Mouse (Mus musculus) urinary bladder, postnatal 36 days (tissue): ENCODE data around the gene Chadl.
A peak's percentile ranks its signal among the peaks of the same experiment; 100 is the strongest.

Experiments
- DNase-seq, 2 experiments: peaks; one replicate each; pipeline ENCODE4 v3.0.0; 2022; ENCODE audit warnings: low spot score in 2 of 2, mixed read lengths in 1 of 2

Gene Chadl

DNA sequence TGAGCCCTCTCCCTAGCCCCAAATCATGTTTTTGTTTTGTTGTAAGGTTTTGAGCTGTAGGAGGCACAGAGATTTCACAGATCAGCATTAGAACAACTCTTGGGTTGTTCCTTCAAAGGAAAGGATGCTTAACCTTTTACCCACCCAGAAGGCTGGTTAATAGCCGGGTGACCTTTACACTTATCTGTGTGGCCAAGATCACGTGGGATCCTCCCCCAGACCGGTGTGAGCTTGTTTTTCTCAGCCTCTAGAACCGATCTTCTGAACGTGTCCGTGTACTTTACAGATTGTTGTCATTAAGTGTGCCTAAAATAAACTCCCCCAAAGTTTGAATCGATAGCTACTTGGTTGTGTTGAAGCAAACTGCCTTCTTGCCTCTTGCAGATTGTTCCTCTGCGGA lies 3.5 kb upstream of the Chadl start:
- peak in 1 of 2 experiments; percentile 36 for DNase-seq

- DNase-seq: no peak
Measured at GRCm38 (mm10) chr15:81700161-81700560, 3.1 kb upstream of the Chadl start.

- no peak for DNase-seq
Measured at GRCm38 (mm10) chr15:81698532-81698931, 1.4 kb upstream of the Chadl start.

DNA sequence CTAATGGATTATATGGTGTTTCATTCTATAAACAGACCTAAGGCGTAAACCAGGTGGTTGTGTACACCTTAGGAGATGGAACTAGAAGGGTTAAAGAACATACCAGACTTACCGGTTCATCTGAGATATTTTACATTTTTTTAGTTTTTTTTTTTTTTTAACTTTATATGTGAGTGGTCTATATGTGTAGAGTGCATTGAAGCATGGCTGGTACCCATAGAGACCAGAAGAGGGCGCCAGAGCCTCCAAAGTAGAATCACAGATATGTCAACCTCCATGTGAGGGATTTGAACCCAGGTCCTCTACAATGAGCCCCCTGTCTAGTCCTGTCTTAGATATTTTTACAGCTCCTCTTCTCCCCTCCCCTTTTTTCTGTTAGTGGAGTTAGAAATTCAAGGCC lies 760 bp upstream of the Chadl start:
- DNase-seq: no peak

GRCm38 (mm10) chr15:81694891-81695290 lies 2.2 kb downstream of the Chadl start:
- DNase-seq: no peak

- peak; percentile 80 to 86 for DNase-seq
Measured at GRCm38 (mm10) chr15:81693967-81694881, 2.9 kb downstream of the Chadl start.

DNA sequence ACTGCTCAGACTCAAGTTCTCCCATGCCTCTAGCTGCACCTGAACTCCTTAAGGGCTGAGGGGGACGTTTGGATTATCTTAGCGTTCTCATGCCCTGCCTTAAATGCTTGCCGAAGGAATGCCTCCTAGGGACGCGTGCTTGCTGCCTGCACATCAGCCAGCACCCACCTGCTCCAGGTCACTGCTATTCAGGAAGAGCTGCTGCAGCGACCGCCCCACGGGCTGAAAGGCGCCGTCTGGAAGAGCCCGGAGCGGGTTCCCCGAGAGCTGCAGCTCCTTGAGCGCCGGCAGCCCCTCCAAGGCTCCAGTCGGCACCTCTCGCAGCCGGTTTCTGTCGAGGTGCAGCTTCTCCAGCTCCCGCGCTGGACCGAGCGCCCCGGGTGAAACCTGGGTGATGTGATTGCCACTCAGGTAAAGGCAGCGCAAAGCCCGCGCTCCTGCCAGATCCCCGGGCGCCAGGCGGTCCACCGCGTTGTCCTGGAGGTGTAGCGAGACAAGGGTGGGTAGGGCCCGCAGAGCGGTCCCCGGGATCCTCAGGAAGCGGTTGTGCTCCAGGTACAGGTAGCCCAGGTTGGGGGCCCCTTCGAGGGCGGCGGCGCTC lies 3.6 kb downstream of the Chadl start:
- DNase-seq: no peak

DNA sequence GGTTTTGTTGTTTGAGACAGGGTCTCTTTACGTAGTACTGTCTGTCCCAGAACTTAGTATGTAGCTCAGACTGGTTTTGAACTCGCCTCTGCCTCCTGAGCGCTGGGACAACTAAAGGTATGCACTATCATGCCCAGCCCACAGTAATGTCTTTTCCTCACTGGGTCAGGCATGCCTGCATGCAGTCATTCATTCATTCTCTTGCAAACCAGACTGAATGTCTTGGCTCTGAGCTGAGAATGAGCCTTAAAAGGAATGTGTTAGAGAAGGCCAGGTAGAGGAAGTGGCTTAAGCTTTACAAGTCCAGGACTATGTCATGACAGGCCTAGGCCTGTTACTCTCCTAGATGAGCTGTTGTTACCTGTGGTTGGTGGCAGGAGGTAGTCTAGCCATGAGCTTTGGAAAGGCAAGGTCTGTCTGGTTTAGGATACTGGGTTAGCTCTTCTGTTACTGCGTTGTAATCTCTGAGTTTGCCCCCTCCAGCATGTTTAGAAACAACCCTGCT lies 16.7 kb downstream of the Chadl start:
- no peak for DNase-seq

DNA sequence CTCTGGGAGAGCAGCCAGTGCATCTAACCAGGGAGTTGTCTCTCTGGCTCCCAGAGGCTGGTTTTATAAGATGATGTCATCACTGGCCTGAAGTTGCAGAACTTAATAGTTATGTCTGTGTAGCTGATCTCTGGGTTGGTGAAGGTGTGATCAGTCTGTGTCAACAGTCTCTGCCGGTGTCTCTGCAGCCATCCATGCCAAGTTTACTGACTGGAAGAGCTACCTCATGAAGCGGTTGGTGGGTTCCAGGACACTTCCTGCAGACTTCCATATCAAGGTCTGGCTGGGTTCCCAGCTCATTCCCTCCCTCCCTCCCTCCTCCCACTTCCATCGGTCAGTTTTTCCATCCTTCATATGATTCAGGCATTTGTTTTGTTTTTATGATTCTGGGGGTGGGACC lies 20.4 kb downstream of the Chadl start:
- DNase-seq: no peak

GRCm38 (mm10) chr15:81670231-81670640 lies 26.9 kb downstream of the Chadl start:
- DNase-seq: no peak

DNA sequence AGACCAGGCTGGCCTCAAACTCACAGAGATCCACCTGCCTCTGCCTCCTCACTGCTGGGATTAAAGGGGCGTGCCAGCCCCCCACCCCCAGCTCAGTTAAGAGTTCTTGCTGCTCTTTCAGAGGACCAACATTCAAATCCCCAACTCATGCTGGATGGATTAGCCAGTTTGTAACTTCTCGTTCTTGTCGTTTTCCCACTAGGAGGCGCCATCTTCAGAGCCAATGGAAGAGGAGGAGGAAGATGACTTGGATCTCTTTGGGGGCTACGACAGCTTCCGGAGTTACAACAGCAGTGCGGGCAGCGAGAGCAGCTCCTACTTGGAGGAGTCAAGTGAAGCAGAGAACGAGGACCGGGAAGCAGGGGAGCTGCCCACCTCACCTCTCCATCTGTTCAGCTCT lies 30.1 kb downstream of the Chadl start:
- no peak for DNase-seq

- DNase-seq: peak; percentile 82 to 93
Measured at GRCm38 (mm10) chr15:81663697-81664561, 33.2 kb downstream of the Chadl start, which contains the start of gene L3mbtl2. Gene L3mbtl2 (plus strand): TSS chr15:81663889.

DNA sequence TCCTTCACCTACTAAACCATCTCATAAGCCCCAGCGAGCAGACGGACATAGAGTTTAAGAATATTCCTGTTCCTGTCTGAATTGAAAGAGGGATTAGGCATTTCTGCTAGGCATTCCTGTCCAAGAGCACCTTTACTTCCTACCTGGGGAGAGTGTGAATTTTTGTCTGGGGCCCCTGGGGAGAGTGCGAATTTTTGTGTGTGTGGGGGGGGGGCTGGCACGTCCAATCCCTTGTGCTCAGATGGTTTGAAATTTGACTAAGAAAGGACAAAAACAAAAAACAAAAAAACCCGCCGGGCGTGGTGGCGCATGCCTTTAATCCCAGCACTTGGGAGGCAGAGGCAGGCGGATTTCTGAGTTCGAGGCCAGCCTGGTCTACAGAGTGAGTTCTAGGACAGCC lies 33.8 kb downstream of the Chadl start:
- DNase-seq: no peak

DNA sequence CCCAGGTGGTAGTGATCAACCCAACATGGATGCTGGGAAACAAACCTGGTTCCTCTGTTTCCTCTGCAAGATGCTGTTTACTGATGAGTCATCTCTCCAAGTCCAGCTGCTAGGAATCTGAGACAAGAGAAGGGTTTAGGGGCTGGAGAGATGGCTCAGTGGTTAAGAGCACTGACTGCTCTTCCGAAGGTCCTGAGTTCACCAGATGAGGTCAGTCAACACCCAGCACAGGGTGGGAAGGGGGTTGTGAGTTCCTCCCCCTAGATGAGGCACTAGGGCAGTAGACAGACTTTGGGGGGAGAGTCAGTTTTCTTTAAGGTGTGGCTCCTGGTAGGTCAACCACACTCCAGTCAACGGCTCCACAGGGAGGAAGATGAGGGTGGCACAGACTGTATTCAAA lies 35.4 kb downstream of the Chadl start:
- DNase-seq: no peak

GRCm38 (mm10) chr15:81650636-81651035 lies 46.5 kb downstream of the Chadl start:
- no peak for DNase-seq

DNA sequence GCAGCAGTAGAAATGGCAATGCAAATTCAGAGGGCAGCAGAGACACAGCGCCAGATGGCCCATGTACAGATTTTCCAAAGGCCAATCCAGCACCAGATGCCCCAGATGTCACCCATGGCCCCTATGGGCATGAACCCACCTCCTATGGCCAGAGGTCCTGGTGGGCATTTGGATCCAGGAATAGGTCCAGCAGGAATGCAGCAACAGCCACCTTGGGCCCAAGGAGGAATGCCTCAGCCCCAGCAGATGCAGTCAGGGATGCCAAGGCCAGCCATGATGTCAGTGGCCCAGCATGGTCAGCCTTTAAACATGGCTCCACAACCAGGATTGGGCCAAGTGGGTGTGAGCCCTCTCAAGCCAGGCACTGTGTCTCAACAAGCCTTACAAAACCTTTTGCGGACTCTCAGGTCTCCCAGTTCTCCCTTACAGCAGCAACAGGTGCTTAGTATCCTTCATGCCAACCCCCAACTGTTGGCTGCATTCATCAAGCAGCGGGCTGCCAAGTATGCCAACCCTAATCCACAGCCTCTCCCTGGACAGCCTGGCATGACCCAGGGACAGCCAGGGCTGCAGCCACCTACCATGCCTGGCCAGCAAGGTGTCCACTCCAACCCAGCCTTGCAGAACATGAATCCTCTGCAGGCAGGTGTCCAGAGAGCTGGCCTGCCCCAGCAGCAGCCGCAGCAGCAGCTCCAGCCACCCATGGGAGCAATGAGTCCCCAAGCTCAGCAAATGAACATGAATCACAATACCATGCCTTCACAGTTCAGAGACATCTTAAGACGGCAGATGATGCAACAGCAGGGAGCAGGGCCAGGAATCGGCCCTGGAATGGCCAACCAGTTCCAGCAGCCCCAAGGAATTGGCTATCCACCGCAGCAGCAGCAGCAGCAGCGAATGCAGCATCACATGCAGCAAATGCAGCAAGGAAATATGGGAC lies 47.3 kb downstream of the Chadl start:
- DNase-seq: peak in 1 of 2 experiments; percentile 37
